Mouse (Mus musculus) kidney, postnatal 4 days (tissue): ENCODE data around the gene Krtap1-4.
"Not testable (repeated sequence)": the region's sequence is repeated elsewhere in the genome, so short reads cannot be mapped to it uniquely, and the experiment has no call there.

ENCODE experiments used
- DNase-seq, 2 experiments: peaks; one replicate each; pipeline ENCODE4 v3.0.0; 2021; ENCODE audit warnings: mixed read lengths in 2 of 2

Krtap1-4 gene

GRCm38 (mm10) chr11:99583245-99583704 is at the start of gene Krtap1-4:
Gene Krtap1-4 (minus strand): TSS chr11:99583654.
- no peak for DNase-seq

DNA sequence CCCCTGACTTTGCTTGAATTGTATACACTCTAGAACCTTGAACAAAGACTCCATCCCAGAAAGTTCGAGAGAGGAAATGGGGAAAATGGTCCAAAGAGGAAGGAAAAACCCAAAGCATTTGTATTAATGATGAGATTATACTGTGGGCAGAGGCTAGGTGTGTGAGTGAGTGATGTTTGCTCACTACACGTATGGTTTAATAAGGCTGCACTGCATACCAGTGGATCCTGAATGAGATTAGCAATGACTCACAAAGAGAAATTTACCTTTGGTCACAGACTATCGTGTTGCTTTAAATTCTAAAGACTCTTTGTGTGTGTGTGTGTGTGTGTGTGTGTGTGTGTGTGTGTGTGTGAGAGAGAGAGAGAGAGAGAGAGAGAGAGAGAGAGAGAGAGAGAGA is 47.4 kb upstream of the Krtap1-4 start:
- no peak for DNase-seq

DNA sequence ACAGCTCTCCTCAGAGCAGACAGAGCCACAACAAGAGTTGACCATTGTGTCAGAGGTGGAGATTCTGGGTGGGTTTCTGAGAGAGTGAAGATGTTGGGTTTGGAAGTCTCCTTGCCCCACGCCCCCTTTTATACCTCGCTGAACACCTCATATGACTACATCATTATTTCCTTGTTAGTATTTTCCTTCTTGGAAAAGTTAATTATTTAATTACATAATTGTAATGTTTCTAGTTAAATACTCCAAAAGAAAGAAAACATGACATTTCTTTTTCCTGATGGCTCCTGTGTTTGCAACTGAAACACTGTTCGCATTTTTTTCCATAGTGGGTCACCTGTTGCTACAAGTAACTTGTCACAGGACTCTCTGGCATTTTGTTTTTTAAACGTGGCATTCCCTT is 44.7 kb upstream of the Krtap1-4 start, which contains the start of gene Krtap4-1:
Gene Krtap4-1, minus strand, starts transcription at position 101 of the 400 bp plus-strand sequence.
- no peak for DNase-seq

DNA sequence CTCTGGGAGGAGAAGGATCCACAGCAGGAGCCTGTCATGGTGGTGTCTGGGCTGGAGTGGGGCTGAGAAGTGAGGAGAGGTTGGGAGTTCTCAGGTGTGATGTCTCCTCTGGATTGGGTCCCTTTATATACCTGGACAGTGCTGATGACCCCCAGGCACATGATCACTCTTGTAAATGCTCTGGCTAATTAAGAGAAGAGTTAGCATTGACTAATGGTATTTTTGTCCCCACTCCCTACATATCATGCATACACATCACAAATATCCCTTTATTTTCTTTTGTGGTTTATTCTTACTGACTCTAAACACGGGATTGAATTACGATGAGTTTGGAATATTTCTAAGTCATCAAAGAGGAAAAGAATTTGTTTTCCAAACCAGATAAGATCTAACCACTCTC is 36.9 kb upstream of the Krtap1-4 start, which contains the start of gene Gm11562:
Gene Gm11562, minus strand, starts transcription at position 101 of the 400 bp plus-strand sequence.
- DNase-seq, result no peak

GRCm38 (mm10) chr11:99614796-99615363 is 31.4 kb upstream of the Krtap1-4 start, which contains the start of gene Krtap2-4:
Gene Krtap2-4 (minus strand): TSS chr11:99614846.
- no peak for DNase-seq

DNA sequence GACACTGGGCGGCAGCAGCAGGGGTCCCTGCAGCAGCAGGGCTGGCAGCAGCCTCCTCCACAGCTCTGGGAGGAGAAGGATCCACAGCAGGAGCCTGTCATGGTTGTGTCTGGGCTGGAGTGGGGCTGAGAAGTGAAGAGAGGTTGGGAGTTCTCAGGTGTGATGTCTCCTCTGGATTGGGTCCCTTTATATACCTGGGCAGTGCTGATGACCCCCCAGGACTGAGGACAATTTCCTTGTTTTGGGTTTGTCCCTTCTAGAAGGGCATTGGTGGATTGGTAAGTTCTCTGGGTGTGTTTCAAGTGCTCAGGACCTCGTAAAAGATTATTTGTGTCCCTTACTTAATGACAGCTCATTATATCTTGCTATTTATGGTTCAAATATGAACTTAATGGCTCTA is 26.6 kb upstream of the Krtap1-4 start, which contains the start of gene Gm11937:
Gene Gm11937, minus strand, starts transcription at position 101 of the 400 bp plus-strand sequence.
- DNase-seq, result not testable (repeated sequence)

DNA sequence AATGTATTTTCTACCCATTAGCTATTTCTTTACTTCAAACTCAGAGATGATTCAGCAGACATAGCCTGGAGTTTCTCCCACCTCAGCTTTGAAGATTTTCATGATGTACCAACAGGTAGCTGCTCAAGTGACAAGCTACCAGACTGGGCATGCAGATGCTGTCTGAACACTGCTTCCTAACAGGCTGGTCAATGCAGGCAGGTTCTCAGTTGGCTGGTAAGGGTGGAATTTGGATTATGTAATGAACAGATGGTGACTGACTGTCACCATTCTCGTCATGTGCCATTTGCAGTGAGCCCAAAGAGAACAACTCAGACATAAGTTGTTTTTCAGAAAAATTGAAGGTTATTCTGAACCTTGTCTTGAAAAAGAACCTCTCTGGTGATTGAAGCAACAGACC is 25.7 kb upstream of the Krtap1-4 start:
- no peak for DNase-seq

GRCm38 (mm10) chr11:99603208-99603607 is 19.8 kb upstream of the Krtap1-4 start, which contains the start of gene Gm11938:
Gene Gm11938 (minus strand): TSS chr11:99603308.
- DNase-seq, result not testable (repeated sequence)

DNA sequence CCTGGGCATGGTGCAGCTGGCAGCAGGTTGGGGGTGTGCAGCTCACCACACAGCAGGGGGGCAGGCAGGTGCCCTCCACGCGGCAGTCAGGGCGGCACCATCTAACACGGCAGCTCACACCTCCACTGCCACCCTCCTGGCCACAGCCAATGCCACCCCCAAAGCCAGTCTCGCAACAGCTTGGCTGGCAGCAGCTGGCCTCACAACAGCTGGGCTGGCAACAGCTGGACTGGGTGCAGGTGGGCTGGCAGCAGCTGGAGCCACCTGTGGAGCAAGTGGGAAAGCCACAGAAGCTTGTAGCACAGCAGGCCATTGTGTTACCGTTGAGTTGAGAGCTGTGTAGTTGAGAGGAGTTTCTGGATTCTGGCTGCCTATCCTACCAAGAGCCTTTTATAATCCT is 14.3 kb upstream of the Krtap1-4 start, which contains the start of gene Krtap9-3:
Gene Krtap9-3, minus strand, starts transcription at position 364 of the 400 bp plus-strand sequence.
- not testable (repeated sequence) for DNase-seq

DNA sequence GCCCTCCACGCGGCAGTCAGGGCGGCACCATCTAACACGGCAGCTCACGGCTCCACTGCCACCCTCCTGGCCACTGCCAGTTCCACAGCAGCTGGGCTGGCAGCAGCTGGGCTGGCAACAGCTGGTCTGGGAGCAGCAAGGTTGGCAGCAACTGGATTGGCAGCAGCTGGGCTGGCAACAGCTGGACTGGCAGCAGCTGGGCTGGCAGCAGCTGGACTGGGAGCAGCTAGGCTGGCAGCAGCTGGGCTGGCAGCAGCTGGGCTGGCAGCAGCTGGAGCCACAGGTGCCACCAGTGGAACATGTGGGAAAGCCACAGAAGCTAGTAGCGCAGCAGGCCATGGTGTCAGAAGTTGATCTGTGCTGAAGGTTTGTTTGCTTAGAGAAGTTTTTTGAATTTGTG is 7.5 kb upstream of the Krtap1-4 start, which contains the start of gene Krtap1-3:
Gene Krtap1-3, minus strand, starts transcription at position 359 of the 400 bp plus-strand sequence.
- DNase-seq, result no peak

DNA sequence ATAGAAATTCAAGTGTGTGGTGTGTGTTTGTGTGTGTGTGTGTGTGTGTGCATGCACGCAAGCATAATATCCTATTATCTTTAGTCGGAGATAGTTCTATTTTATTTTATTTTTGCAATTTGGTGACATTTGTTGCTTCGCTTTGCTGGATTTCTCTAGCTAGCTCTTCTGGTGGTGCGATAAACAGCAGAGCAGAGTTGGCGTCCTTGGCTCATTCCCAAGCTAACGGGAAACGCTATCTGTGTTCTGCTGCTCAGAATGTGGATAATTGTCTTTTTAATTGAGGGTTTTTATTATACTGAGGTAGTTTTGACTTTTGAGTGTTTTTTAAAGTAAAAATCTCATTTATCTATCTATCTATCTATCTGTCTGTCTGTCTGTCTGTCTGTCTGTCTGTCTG is 1.6 kb upstream of the Krtap1-4 start:
- no peak for DNase-seq

GRCm38 (mm10) chr11:99581564-99581963 is 1.9 kb downstream of the Krtap1-4 start:
- no peak for DNase-seq

DNA sequence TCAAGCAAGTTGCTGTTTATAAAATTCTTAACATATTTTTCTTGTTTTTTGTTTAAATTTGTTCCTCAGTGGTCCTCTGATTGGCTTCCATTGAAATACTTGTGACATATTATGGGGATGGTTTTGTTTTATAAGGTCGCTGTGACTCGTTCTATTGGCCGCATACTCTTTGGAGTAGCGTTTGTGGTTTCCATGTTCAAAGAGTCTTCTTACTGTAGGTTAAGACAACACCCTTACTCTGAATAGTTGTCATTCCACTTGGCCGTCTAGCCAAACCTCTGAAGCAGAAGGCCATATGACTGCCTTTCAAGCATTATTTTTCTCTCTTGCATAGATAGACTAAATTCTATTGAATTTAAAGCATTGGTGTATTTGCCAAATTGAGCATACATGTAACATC is 2.4 kb downstream of the Krtap1-4 start:
- DNase-seq, result no peak

DNA sequence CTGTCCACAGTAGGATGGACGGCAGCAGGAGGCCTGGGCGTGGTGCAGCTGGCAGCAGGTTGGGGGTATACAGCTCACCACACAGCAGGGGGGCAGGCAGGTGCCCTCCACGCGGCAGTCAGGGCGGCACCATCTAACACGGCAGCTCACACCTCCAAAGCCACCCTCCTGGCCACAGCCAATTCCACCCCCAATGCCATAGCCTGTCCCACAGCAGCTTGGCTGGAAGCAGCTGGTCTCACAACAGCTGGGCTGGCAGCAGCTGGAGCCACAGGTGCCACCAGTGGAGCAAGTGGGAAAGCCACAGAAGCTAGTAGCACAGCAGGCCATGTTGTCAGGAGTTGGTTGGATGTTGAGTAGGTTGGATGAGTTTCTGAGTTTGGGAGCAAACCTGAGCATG is 2.8 kb downstream of the Krtap1-4 start, which contains the start of gene Krtap1-5:
Gene Krtap1-5, minus strand, starts transcription at position 381 of the 400 bp plus-strand sequence.
- DNase-seq, result no peak

DNA sequence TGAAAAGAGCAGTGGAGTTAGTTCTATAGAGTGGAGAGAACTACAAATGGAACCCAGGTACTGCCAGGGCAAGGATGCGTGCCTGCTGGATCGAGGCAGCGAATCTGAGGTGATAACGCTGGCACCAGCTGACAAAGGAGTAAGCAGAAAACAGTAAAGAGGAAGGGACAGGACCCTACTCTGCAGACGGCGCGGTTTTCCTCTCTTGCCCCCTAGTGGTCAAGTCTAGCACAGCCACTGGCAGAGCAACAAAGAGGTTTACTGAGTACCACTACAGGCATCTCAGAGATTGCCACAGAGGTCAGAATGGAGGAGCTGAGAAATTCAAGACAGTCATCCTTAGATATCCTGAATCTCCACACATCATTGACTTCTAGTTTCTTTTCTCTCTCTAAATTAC is 9.3 kb downstream of the Krtap1-4 start:
- peak; percentile 82 to 84 for DNase-seq

DNA sequence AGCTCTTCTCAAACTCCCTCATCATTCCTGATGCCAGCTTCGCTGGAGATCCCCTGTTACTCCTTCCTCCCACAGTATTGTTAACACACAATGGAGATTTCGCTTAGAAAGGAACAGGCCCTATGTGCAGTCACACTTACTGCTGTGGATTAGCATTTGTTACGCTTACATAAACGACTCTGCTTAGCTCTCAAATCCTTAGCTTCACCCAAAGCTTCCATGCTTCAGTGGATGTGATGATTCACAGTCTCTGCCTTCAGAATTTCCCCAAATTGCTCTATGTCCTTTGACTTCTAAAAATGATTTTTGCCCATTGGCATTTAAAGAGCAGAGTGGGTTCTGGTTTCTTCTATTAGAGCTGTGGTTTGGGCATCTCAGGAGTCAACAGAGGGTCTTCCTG is 10.3 kb downstream of the Krtap1-4 start:
- DNase-seq, result no peak

GRCm38 (mm10) chr11:99566530-99566929 is 16.9 kb downstream of the Krtap1-4 start, which contains the start of gene Krtap3-1:
Gene Krtap3-1 (minus strand): TSS chr11:99566630.
- no peak for DNase-seq

DNA sequence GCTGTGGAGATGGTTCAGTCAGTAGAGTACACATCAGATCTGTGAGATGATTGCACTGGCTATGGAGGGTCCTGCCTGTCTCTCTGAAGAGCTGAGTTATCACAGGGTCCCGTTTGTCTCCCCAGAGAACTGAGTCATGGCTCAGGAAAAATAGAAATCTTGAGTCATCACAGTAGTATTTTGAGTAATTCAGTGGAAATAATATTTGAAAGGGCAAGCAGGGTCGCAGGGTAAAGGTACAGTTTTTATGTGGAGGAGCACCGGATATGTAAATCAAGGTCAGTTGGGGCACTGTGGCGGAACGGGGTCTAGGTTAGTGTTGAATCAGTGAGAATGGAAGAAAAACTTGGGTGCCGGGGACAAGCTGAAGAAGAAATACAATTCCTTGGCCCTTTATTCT is 20.9 kb downstream of the Krtap1-4 start:
- no peak for DNase-seq

GRCm38 (mm10) chr11:99559366-99559765 is 24.1 kb downstream of the Krtap1-4 start, which contains the start of gene Gm11939:
Gene Gm11939 (minus strand): TSS chr11:99559466.
- DNase-seq, result no peak

GRCm38 (mm10) chr11:99557976-99558745 is 25.3 kb downstream of the Krtap1-4 start:
- no peak for DNase-seq

DNA sequence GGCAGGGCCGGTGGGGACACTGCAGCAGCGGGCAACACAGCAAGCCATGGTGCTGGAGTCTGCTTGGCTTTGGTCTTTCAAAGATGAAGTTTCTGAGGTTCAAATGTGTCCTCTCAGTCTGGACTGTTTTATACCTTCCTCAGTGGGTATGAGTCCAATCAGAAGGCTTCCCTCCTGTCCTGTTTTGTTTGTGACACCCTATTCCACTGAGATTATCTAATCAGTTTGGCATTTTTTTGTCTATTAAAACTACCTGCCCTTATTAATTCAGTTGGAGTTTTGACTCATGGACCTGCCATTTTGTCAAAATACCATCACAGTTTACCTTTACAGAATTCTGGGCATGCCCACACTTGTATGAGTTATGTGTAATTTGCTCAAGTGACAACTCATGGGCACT is 26.7 kb downstream of the Krtap1-4 start, which contains the start of gene Krtap3-2:
Gene Krtap3-2, minus strand, starts transcription at position 101 of the 400 bp plus-strand sequence.
- no peak for DNase-seq

DNA sequence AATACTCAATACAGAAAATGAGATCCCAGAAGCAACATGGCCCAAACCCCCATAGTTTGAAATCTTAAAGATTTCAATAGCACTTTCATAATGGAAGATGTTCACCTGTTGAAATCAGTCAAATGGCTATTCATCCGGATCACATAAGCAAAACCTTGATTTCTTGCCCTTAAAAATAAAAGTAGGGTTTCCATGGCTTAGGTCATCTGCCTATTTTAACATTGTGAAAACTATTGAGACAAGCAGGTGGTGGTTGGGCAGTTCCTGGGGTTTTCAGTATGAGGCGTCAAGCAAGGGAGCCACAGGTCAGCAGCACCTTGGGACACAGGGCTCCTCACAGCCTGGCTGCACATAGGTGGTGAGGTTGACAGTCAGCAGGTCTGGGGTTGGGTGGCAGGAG is 27.3 kb downstream of the Krtap1-4 start:
- DNase-seq, result no peak

DNA sequence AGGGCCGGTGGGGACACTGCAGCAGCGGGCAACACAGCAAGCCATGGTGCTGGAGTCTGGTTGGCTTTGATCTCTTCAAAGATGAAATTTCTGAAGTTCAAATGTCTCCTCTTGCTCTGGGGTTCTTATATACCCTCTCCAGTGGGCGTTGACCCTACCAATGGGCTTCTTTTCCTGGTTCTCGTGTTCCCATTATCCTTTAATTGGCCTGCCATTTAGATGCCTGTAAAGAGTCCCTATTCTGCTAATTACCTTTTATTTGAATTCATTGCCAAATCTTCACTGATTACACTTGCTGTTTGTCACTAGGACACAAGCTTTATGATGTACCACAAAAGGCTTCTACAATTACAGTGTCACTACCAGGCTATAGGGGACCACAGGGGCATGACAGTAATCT is 32.7 kb downstream of the Krtap1-4 start, which contains the start of gene Krtap3-3:
Gene Krtap3-3, minus strand, starts transcription at position 101 of the 400 bp plus-strand sequence.
- DNase-seq, result no peak
